Mouse (Mus musculus) embryonic fibroblast, embryonic 13.5 days (primary cell): Measurements from ENCODE around the gene Eps8.

Experiments
- CTCF ChIP-seq: IDR thresholded peaks from 2 replicates; pipeline ENCODE4 v1.5.1; 2011; ENCODE audit warnings: mild to moderate bottlenecking, control low read depth, low read length, moderate library complexity, borderline replicate concordance; ENCODE audit not compliant: insufficient read depth
- POLR2A ChIP-seq: IDR thresholded peaks from 2 replicates; pipeline ENCODE4 v1.6.1; 2011; ENCODE audit warnings: low read depth, mild to moderate bottlenecking, control low read depth, low read length, moderate library complexity

DNA sequence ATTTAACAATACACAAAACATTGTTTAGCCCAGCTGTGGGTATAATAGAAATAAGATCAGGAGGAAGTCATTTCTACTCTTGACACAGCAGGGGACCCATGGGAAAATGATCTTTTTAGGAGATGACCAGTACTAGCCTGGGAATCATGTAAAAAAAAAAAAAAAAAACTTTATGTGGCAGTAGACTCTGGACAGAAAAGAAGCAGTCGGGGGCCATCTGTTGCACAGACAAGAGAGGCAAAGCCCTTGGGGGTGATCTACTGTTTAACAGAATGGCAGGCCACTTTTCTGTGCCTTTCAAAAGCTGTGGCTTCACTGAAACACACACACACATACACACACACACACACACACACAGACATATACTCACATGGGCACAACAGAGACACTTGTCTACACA, 159.9 kb downstream of the Eps8 start:
- TF ChIP-seq POLR2A (no peak), CTCF (no peak)
